Mouse (Mus musculus) lung, postnatal 14 days (tissue): Measurements from ENCODE around the gene Usp7.

ENCODE experiments used
- DNase-seq: peaks from one replicate; pipeline ENCODE4 v3.0.0; 2021

Usp7 gene

GRCm38 (mm10) chr16:8671551-8672349, 120.4 kb downstream of the Usp7 start, which contains the start of gene Carhsp1:
Gene Carhsp1 (minus strand): TSS chr16:8672155.
- peak; percentile 96 for DNase-seq

GRCm38 (mm10) chr16:8670041-8671035, 121.8 kb downstream of the Usp7 start:
- no peak for DNase-seq

- DNase-seq = no peak
Observed at GRCm38 (mm10) chr16:8669432-8669831, 122.7 kb downstream of the Usp7 start.

- no peak for DNase-seq
Observed at GRCm38 (mm10) chr16:8668386-8668785, 123.7 kb downstream of the Usp7 start.

- DNase-seq = no peak
Observed at GRCm38 (mm10) chr16:8667814-8668213, 124.3 kb downstream of the Usp7 start.

GRCm38 (mm10) chr16:8667261-8667660, 124.8 kb downstream of the Usp7 start:
- peak; percentile 39 for DNase-seq

GRCm38 (mm10) chr16:8666452-8666851, 125.7 kb downstream of the Usp7 start:
- DNase-seq = peak; percentile 66

GRCm38 (mm10) chr16:8665367-8665766, 126.7 kb downstream of the Usp7 start:
- no peak for DNase-seq

- no peak for DNase-seq
Observed at GRCm38 (mm10) chr16:8663606-8664539, 128.2 kb downstream of the Usp7 start.

GRCm38 (mm10) chr16:8663022-8663421, 129.1 kb downstream of the Usp7 start:
- DNase-seq = no peak

GRCm38 (mm10) chr16:8658764-8659163, 133.3 kb downstream of the Usp7 start:
- no peak for DNase-seq

- no peak for DNase-seq
Observed at GRCm38 (mm10) chr16:8658349-8658748, 133.8 kb downstream of the Usp7 start.

GRCm38 (mm10) chr16:8656256-8656655, 135.9 kb downstream of the Usp7 start:
- DNase-seq = no peak

GRCm38 (mm10) chr16:8655599-8655998, 136.5 kb downstream of the Usp7 start:
- no peak for DNase-seq

- DNase-seq = no peak
Observed at GRCm38 (mm10) chr16:8655108-8655507, 137.0 kb downstream of the Usp7 start.

GRCm38 (mm10) chr16:8650007-8650406, 142.1 kb downstream of the Usp7 start:
- no peak for DNase-seq

GRCm38 (mm10) chr16:8645546-8645945, 146.6 kb downstream of the Usp7 start:
- DNase-seq = no peak

GRCm38 (mm10) chr16:8643855-8644254, 148.3 kb downstream of the Usp7 start:
- peak; percentile 57 for DNase-seq
